ENCODE assay signal across 9 mouse cellular contexts in the genomic region with DNA sequence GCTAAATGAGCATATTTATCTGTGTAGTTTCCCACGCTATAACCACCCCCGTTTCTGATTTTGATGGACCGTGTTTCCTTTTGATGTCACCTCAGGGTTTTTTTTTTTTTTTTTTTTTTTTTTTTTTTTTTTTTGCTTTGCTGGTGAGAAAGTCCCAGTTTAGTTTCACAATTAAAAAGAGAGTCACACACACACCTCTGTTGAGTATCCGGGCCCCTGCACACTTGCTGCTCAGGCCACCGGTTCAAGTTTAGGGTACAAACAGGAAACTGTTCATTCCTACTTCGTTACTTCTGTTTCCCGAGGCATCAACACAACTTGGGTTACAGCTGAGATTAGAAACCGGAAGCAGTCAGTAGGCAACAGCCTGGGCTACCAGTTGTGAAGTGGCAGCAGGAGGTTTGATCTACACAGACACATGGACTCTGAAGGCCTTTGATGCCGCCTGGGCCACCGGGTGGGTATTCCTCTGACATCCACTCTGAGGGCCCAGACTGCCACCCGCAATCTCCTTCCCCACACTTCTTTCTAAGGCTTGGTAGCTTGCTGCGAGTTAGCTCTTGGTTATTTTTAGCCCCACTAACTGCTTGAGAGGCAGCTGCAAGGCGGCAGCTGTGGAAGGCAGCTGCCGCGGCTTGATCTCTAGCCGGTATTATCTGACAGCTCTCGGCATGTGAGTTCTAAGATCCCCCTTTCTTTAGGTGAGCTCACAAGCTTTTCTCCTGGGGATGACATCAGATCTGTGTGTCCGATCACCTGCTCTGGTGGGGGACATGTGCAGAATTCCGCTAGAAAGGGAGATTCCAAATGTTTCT. TPM values are rescaled to one million over a fixed set of nuclear protein-coding genes. Genes with fewer than 3 reads are reported as not detected.
DNase-seq lines count a peak whose midpoint lies in the region; ATAC-seq lines count a peak whose summit lies in the region.
"Had no signal": no experiment of that assay in that cellular context is flagged by ENCODE, and none has a peak within 500 bp of the region (broad histone marks: within the 10 kb centered on the region; RNA-seq: fewer than 3 reads in every experiment).

No protein-coding gene starts in this region.

- H3K27me3 ChIP-seq in intestine, embryonic 15.5 days (replicated peaks), result no peaks in the 10 kb centered on the region
- no peaks in the 10 kb centered on the region for H3K27me3 ChIP-seq in intestine, embryonic 16.5 days (replicated peaks; ENCODE audit: control insufficient read depth, insufficient read depth, low read length)
- H3K27me3 ChIP-seq in embryonic facial prominence, embryonic 14.5 days (replicated peaks; ENCODE audit: control insufficient read depth, insufficient read depth, low read length), result no peaks in the 10 kb centered on the region
- H3K27me3 ChIP-seq in midbrain, embryonic 12.5 days, result peaks cover 17% of the 10 kb centered on the region
- H3K27me3 ChIP-seq: Patski had no signal

- DNase-seq in embryonic facial prominence, embryonic 14.5 days (ENCODE audit: low spot score), result peak; percentile 86
- peak; percentile 19 for DNase-seq in heart, postnatal 4 days
- DNase-seq in thymus, postnatal 10 days (ENCODE audit: low spot score in 2 of 2), result peak; percentile 66 to 76
- no peak for DNase-seq in kidney, postnatal 10 days
- DNase-seq in embryo, embryonic 9.5 days (ENCODE audit: extremely low spot score), result no peak

- no peaks in the 10 kb centered on the region for H3K9me3 ChIP-seq in intestine, embryonic 15.5 days
- H3K9me3 ChIP-seq in intestine, embryonic 16.5 days (ENCODE audit: control insufficient read depth, low read length), result no peaks in the 10 kb centered on the region
- no peaks in the 10 kb centered on the region for H3K9me3 ChIP-seq in embryonic facial prominence, embryonic 14.5 days (ENCODE audit: control insufficient read depth, low read length)
- H3K9me3 ChIP-seq in midbrain, embryonic 12.5 days, result no peaks in the 10 kb centered on the region

- H3K4me3 ChIP-seq in intestine, embryonic 15.5 days (replicated peaks), result no peak overlapping the region
- H3K4me3 ChIP-seq in intestine, embryonic 16.5 days (ENCODE audit: low read length), result no peak overlapping the region
- H3K4me3 ChIP-seq in embryonic facial prominence, embryonic 14.5 days (ENCODE audit: low read depth, low read length), result no peak overlapping the region
- H3K4me3 ChIP-seq in midbrain, embryonic 12.5 days, result no peak overlapping the region

- H3K4me1 ChIP-seq in intestine, embryonic 15.5 days (replicated peaks), result no peaks in the 10 kb centered on the region; the same call in 1 of the 2 replicates
- H3K4me1 ChIP-seq in intestine, embryonic 16.5 days (ENCODE audit: control insufficient read depth, insufficient read depth, low read length), result no peaks in the 10 kb centered on the region
- H3K4me1 ChIP-seq in embryonic facial prominence, embryonic 14.5 days (ENCODE audit: control insufficient read depth, insufficient read depth, low read length), result peaks cover 30% of the 10 kb centered on the region
- H3K4me1 ChIP-seq in midbrain, embryonic 12.5 days, result peaks cover 49% of the 10 kb centered on the region

- 0 out of 2 replicates have a peak, but pooled peaks cover 3% of the 10 kb centered on the region for H3K36me3 ChIP-seq in intestine, embryonic 15.5 days
- H3K36me3 ChIP-seq in intestine, embryonic 16.5 days (ENCODE audit: control insufficient read depth, insufficient read depth, low read length), result no peaks in the 10 kb centered on the region
- no peaks in the 10 kb centered on the region for H3K36me3 ChIP-seq in embryonic facial prominence, embryonic 14.5 days (ENCODE audit: control insufficient read depth, insufficient read depth, low read length)
- no peaks in the 10 kb centered on the region for H3K36me3 ChIP-seq in midbrain, embryonic 12.5 days

- no peak overlapping the region for H3K27ac ChIP-seq in intestine, embryonic 15.5 days
- no peak overlapping the region for H3K27ac ChIP-seq in intestine, embryonic 16.5 days (ENCODE audit: low read length)
- peak overlapping the region; percentile 13; the same call in 1 of the 2 replicates for H3K27ac ChIP-seq in embryonic facial prominence, embryonic 14.5 days (replicated peaks; ENCODE audit: low read depth, low read length)
- peak overlapping the region; percentile 21 for H3K27ac ChIP-seq in midbrain, embryonic 12.5 days (replicated peaks)

- no peak overlapping the region for H3K9ac ChIP-seq in intestine, embryonic 15.5 days
- no peak overlapping the region for H3K9ac ChIP-seq in intestine, embryonic 16.5 days (ENCODE audit: low read depth, low read length)
- H3K9ac ChIP-seq in embryonic facial prominence, embryonic 14.5 days (ENCODE audit: low read depth, low read length), result no peak overlapping the region
- H3K9ac ChIP-seq in midbrain, embryonic 12.5 days (replicated peaks), result 0 out of 2 replicates have a peak overlapping the region, but pooled peaks have one; percentile 15

- WGBS in intestine, embryonic 15.5 days, result 46% methylated on average over 19 of the region's 19 CpGs
- WGBS in intestine, embryonic 16.5 days, result 51% methylated on average over 19 of the region's 19 CpGs
- 31% methylated on average over 19 of the region's 19 CpGs for WGBS in embryonic facial prominence, embryonic 14.5 days
- 44% methylated on average over 19 of the region's 19 CpGs for WGBS in midbrain, embryonic 12.5 days

- ATAC-seq in intestine, embryonic 15.5 days, result no peak
- no peak for ATAC-seq in intestine, embryonic 16.5 days
- peak; percentile 59; the same call in 1 of the 2 replicates for ATAC-seq in embryonic facial prominence, embryonic 14.5 days (ENCODE audit: low read depth)
- ATAC-seq in midbrain, embryonic 12.5 days (ENCODE audit: low FRiP score, low read depth), result no peak
- ATAC-seq: Patski had no signal

- H3K4me2 ChIP-seq in intestine, embryonic 15.5 days (replicated peaks), result 0 out of 2 replicates have a peak overlapping the region, but pooled peaks have one; percentile 11
- no peak overlapping the region for H3K4me2 ChIP-seq in intestine, embryonic 16.5 days (ENCODE audit: low read depth, low read length)
- H3K4me2 ChIP-seq in embryonic facial prominence, embryonic 14.5 days (ENCODE audit: low read depth, low read length), result peak overlapping the region; percentile 10; the same call in 1 of the 2 replicates
- H3K4me2 ChIP-seq in midbrain, embryonic 12.5 days (replicated peaks), result 0 out of 2 replicates have a peak overlapping the region, but pooled peaks have one; percentile 5

RNA-seq across cellular contexts. Expression of gene Cdk5r1, which starts 31.7 kb away (rescaled TPM):
- 1.4 and 1.8 TPM in 2 replicates for polyA plus RNA-seq in intestine, embryonic 15.5 days (2015; fragmentation: Nextera tagmentation; extraction: Ambion mirVana)
- 0.87 and 0.88 TPM in 2 replicates for polyA plus RNA-seq in intestine, embryonic 16.5 days (2015; fragmentation: Nextera tagmentation; extraction: Ambion mirVana)
- polyA plus RNA-seq in embryonic facial prominence, embryonic 14.5 days (2014; fragmentation: Nextera tagmentation; extraction: Ambion mirVana), result 4.9 and 5.1 TPM in 2 replicates
- total RNA-seq in heart, postnatal 4 days (2021), result 1 to 10 TPM; 1.2 to 1.8 TPM
- 58.8 and 70.8 TPM in 2 replicates for polyA plus RNA-seq in midbrain, embryonic 12.5 days (2016; fragmentation: Nextera tagmentation; extraction: Ambion mirVana)

Comparison
In these comparisons a context has a peak if more than half of its experiments do, and no peak if none do; other contexts are left out.
1. H3K27ac ChIP-seq: peak in embryonic facial prominence, embryonic 14.5 days (single experiment) and midbrain, embryonic 12.5 days (single experiment); none in intestine, embryonic 15.5 days (single experiment) and intestine, embryonic 16.5 days (single experiment).
2. DNase-seq: peak in embryonic facial prominence, embryonic 14.5 days (single experiment), heart, postnatal 4 days (single experiment) and thymus, postnatal 10 days (2 of 2); none in kidney, postnatal 10 days (single experiment) and embryo, embryonic 9.5 days (single experiment).